Mouse (Mus musculus): ENCODE data around the gene Asb8.
A peak's percentile ranks its signal among the peaks of the same experiment; 100 is the strongest.

Asb8 gene

DNA sequence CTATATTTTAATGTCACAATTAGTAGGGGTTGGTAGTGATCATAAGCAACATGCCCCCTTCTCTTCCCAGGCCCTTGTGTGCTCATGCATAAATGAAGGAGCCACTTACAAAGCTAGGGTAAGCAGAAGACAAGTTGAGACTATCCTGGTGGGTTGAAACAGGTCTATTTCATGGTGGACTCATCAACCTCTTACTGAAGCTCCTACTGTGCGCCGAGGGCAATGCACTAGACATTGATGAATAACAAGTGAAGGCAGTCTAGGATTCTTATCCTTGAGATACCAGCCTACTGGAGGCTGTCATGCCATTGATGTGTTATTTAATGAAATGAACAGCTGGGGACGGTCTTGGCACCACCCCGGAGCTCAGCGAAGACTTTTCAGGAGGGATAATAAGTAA is 10.2 kb downstream of the Asb8 start:
- no peak for DNase-seq (ENCODE audit: low spot score)

DNA sequence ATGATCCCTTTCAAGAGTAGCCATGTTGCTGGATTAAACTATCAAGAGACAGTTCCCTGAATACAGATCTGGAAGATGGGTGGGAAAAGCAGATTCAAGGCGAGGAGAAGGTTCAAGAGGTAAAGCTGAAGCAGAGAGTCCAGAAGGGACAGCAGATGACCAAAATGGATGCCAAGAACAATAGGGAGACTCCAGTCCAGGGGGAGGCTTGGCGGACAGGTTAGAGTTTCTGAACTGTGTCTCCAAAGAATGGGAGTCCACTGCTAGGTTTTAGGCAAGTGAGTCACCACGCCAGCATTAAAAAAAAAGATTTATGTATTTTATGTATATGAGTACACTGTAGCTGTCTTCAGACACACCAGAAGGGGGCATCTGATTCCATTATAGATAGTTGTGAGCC is 10.8 kb downstream of the Asb8 start:
- DNase-seq (ENCODE audit: low spot score): no peak

- no peak for DNase-seq (ENCODE audit: low spot score)
Measured at GRCm38 (mm10) chr15:98154146-98154545, 11.3 kb downstream of the Asb8 start.

GRCm38 (mm10) chr15:98153625-98154024 is 11.8 kb downstream of the Asb8 start:
- no peak for DNase-seq (ENCODE audit: low spot score)

DNA sequence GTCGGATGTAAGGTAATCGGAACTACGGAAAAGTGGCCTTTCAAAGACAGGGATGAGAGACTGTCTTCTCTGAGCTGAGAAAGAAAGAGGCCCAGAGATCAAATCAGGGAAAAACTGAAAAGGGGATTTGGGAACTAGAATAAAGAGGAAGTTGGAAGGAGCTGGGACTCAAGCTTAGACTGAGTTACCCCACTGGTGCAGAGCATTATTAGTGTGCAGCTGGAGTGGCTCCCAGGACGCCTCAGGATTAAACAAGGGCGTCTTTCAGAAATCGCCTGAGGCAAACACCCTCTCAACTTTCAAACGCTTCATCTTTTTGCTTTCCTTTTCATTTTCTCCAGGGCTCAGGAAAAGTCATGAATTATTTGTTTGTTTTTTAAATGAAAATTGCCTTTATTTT is 12.5 kb downstream of the Asb8 start:
- no peak for DNase-seq (ENCODE audit: low spot score)

DNA sequence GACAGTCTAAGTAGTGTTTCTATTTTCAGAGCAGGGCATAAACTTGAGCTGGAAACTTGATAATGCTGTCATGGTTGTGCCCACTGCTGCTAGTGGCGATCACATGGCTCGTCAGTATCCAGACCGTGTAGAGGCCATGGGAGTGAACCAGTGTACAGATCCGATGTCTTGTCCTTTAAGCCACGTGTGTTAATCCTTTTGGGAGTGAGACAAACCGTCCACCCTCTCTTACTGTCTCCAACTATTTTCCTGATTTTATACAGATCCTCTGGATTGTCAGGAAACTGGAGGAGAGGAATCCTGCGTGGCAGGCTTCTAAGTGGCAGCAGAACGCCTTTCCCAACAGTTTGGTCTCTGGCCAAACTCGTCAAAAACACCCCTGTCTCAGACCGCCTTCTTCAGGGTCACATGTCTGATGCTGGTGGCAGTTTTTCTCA is 16.2 kb downstream of the Asb8 start:
- no peak for DNase-seq (ENCODE audit: low spot score)

DNA sequence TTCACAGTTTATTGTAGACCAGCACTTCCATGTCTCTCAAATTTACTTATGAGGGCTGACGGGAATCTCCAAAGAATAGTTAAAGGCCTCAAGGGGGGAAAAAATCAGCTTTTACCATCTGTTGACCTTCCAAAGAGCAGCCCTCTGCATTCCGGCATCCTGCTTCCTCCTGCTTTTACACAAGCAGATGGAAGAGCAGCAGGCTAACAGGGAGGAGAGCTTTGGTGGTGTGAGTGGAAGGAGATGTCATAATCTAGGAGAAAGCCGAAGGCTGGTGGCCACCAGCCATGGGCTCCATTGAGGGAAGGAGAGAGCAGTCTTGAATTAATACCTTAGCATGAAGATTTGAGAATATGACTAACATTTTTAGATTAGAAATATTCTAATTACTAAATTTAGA is 17.1 kb downstream of the Asb8 start:
- no peak for DNase-seq (ENCODE audit: low spot score)

- peak; percentile 94 for DNase-seq (ENCODE audit: low spot score)
Measured at GRCm38 (mm10) chr15:98145559-98146181, 19.8 kb downstream of the Asb8 start.

GRCm38 (mm10) chr15:98144861-98145507 is 20.4 kb downstream of the Asb8 start:
- DNase-seq (ENCODE audit: low spot score): no peak

- DNase-seq (ENCODE audit: low spot score): no peak
Measured at GRCm38 (mm10) chr15:98142515-98142914, 22.9 kb downstream of the Asb8 start.

DNA sequence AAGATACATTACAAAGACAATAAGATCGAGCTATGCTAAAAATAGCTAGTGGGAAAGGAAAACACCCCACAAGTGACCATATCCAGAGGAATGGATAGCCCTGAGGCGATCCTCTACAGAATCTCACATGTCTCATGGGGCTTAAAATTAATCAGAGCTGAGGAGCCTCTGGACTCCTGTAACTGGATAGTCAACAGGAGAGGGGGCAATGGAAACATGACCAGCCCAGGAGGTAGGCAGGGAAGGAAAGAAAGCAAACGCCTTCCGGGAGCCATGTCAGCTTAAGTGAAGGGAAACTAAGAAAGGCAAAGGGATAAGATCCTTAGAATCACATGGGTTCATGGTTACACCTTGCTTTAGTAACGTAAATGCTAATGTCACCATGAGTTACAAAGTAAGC is 24.6 kb downstream of the Asb8 start:
- no peak for DNase-seq (ENCODE audit: low spot score)

GRCm38 (mm10) chr15:98139763-98140162 is 25.7 kb downstream of the Asb8 start:
- DNase-seq (ENCODE audit: low spot score): no peak

- no peak for DNase-seq (ENCODE audit: low spot score)
Measured at GRCm38 (mm10) chr15:98136871-98137270, 28.6 kb downstream of the Asb8 start.

DNA sequence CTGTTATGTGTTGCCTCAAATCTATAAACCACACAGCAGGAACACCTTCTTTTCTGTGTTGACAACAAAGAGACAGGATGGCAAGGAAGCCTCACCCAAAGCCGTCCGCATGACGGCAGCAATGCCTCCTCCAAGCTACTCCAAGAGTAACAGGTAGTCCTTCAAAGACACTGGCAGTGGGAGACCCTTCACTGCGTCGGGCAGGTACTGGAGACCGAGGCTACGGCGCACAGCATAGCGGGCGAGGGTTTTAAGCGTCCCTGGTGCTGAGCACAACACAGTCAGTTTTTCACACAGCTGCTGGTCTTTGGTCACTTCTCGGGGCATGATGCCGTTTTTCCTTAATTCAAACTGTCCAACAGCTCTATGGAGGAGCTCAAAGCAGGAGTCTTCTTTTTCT is 29.8 kb downstream of the Asb8 start:
- DNase-seq (ENCODE audit: low spot score): no peak

GRCm38 (mm10) chr15:98134666-98135065 is 30.8 kb downstream of the Asb8 start:
- no peak for DNase-seq (ENCODE audit: low spot score)

DNA sequence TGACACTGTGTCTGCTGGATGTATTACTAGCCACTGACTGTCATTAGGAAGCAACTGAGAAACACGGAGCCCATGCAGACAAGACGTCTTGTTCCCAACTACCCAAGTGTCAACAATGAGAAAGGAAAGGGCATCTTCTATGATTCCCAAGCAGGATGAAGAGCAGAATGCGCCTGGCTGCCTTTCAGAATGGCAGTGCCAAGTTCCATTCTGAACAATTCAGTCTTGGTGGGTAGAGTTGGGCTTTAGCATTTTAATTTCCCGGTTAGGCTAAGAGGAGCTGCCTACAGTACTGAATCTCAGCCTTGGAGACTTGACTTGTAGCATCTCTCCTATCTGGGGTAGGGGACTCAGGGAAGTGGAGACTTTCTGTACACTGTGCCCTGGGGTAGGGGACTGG is 31.4 kb downstream of the Asb8 start:
- no peak for DNase-seq (ENCODE audit: low spot score)

GRCm38 (mm10) chr15:98133471-98133870 is 32.0 kb downstream of the Asb8 start:
- DNase-seq (ENCODE audit: low spot score): no peak

DNA sequence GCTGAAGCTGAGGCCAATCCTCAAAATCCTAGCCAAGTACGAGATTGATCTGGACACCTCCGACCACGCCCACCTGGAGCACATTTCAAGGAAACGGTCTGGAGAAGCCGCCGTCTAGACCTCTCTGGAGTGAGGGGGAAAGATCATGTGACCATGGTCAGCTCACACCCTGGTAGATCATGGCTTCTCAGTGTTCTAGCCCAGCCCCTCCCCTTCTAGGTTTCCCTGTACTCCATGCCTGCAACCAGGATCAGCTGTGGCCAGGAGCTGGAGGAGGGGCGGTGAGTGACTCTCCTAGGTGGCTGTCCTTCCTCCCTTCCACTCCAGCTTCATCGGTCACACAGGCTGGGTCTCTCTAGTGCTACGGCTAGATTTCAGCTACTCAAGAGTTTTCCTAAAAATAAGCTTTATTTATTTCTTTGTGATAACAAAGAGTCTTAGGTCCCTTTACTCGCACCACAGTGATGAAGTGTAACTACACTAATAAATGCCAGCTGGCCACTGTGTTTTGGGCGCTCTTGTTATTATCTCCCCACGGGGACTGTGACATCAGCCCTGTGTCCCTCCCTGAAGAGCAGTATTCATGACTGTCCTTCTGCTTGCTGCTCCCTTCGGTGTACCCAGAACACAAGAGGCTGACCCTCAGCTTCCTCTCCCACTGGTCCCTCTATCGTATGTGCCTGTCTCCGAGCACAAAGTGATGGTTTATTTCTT is 33.3 kb downstream of the Asb8 start:
- no peak for DNase-seq (ENCODE audit: low spot score)

DNA sequence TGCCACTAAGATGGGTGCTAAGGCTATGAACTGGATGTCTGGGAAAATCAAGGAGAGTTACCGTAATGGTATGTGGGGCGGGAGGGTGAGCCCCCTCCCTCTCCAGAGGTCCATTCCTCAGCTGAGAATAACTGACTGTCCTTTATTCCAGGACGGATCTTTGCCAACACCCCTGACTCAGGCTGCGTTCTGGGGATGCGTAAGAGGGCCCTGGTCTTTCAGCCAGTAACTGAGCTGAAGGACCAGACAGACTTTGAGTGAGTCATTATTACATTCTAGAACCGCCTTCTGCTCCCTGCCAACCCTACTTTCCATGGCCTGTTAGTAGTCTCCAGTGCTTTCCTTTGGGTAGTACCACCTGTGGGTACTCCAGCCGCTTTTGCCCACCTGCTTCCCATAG is 34.0 kb downstream of the Asb8 start:
- no peak for DNase-seq (ENCODE audit: low spot score)

DNA sequence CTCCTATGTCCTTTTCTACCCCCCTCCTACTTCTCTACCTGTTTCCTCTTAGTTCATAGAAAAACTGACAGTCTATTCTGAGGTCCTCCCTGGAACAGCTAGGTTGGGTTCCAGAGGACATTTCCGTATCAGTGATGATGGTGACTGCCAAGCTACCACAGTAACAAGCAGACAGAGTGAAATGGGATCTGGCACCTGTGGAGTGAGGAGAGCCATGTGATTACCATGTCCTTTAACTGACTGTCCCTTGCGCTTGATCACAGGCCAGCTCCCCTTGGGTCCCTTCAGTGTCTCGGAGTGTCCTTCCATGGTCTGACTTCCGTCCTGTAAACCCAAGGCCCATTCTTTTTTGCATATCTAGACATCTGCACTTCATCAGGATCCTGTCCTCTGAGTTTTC is 34.4 kb downstream of the Asb8 start:
- no peak for DNase-seq (ENCODE audit: low spot score)

- no peak for DNase-seq (ENCODE audit: low spot score)
Measured at GRCm38 (mm10) chr15:98120831-98121230, 44.6 kb downstream of the Asb8 start.

GRCm38 (mm10) chr15:98119363-98119762 is 46.1 kb downstream of the Asb8 start:
- no peak for DNase-seq (ENCODE audit: low spot score)

DNA sequence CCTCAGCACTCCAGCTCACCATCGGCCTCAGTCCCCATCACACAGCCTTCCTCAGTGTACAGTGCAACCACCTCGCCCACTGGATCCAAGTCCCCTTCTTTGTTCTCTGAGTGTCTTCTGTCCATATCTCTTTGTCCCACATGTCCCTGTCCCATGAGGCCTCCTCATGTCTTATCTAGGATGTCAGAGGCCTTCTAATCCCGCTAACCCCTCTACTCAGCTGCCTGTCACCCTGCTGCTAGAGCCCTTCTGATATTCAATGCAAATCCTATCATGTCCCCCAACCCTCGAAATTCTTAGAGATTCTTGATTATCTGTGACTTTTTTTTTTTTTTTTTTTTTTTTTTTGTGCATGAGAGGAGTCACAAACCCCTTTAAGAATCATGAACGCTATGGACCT is 49.1 kb downstream of the Asb8 start:
- no peak for DNase-seq (ENCODE audit: low spot score)

- no peak for DNase-seq (ENCODE audit: low spot score)
Measured at GRCm38 (mm10) chr15:98115779-98116163, 49.7 kb downstream of the Asb8 start.

Data from layer of hippocampus, adult 11-12 months (tissue).